Mouse (Mus musculus) heart, adult 2 months (tissue): ENCODE measurements around the gene Cntn2. TPM values are rescaled to one million over a fixed set of nuclear protein-coding genes. Genes with fewer than 3 reads are reported as not detected.

Experiments
- DNase-seq, 2 experiments: peaks; one replicate each; pipeline ENCODE4 v3.0.0; 2021
- H3K27ac ChIP-seq: fragments of 200-600 bp; 2 replicates; pipeline ENCODE4 v1.8.1; 2022
- H3K27me3 ChIP-seq: fragments of 200-500 bp; 2 replicates; pipeline ENCODE4 v1.6.1; 2012; ENCODE audit warnings: mild to moderate bottlenecking, low read length, inconsistent platforms, mixed read lengths; ENCODE audit not compliant: control insufficient read depth, insufficient read depth
- H3K36me3 ChIP-seq: fragments of 200-500 bp; 2 replicates; pipeline ENCODE4 v1.6.1; 2012; ENCODE audit warnings: low read length, inconsistent platforms; ENCODE audit not compliant: control insufficient read depth, insufficient read depth
- H3K4me1 ChIP-seq: fragments of 200-500 bp; 2 replicates; pipeline ENCODE4 v1.6.1; 2011; ENCODE audit warnings: low read length; ENCODE audit not compliant: control insufficient read depth, insufficient read depth
- H3K4me3 ChIP-seq: fragments of 200-600 bp; 2 replicates; pipeline ENCODE4 v1.8.1; 2022
- H3K79me2 ChIP-seq: fragments of 200-500 bp; replicated peaks from 2 replicates; pipeline ENCODE4 v1.6.1; 2012; ENCODE audit warnings: mild to moderate bottlenecking, inconsistent platforms, low read length, moderate library complexity, mixed read lengths; ENCODE audit not compliant: control insufficient read depth, insufficient read depth
- H3K9ac ChIP-seq: fragments of 200-500 bp; 2 replicates; pipeline ENCODE4 v1.6.1; 2012; ENCODE audit warnings: low read depth, mild to moderate bottlenecking, control low read depth, inconsistent platforms, low read length, mixed read lengths
- CTCF ChIP-seq: fragments of 200-600 bp; IDR thresholded peaks from 2 replicates; pipeline ENCODE4 v1.8.1; 2022; ENCODE audit warnings: antibody characterized with exemption, mild to moderate bottlenecking, moderate library complexity
- EP300 ChIP-seq: fragments of 200-500 bp; IDR thresholded peaks from 2 replicates; pipeline ENCODE4 v1.6.1; 2011; ENCODE audit warnings: low read depth, low read length, control low read depth; ENCODE audit not compliant: insufficient read depth
- POLR2A ChIP-seq: fragments of 200-500 bp; IDR thresholded peaks from 2 replicates; pipeline ENCODE4 v1.6.1; 2011; ENCODE audit warnings: mild to moderate bottlenecking, low read depth, low read length, control low read depth; ENCODE audit not compliant: insufficient read depth
- WGBS: fragments of 180-500 bp; shearing (Covaris S2); methylation state at CpG from one replicate; pipeline ENCODE4 v1.1.7; 2018; 5-methylcytosine and 5-hydroxymethylcytosine counted together
- intact Hi-C: fragments of 180-260 bp; cut with DNase I; formaldehyde crosslinking; loops from one replicate; pipeline ENCODE4 v1.15.1; 2025
- long read RNA-seq: library from polyadenylated mRNA; stranded (forward); transcript quantifications from one replicate; pipeline ENCODE4 v2.0.0, GENCODE M21; 2021
- polyA plus RNA-seq: library from polyadenylated mRNA; depleted of rRNA; stranded (reverse); fragments of >200 nt; gene quantifications from 2 replicates; pipeline ENCODE4 v1.2.3, GENCODE M21; 2012; rRNA removed
- total RNA-seq, 2 experiments: library from RNA; stranded (reverse); gene quantifications; 2 replicates each; pipeline ENCODE4 v1.2.3; 2021

The Cntn2 gene
- total RNA-seq = 1 to 10 TPM; 3.5 to 3.8 TPM
- 4.4 and 7.6 TPM in 2 replicates for polyA plus RNA-seq
- long read RNA-seq = 0 reads

DNA sequence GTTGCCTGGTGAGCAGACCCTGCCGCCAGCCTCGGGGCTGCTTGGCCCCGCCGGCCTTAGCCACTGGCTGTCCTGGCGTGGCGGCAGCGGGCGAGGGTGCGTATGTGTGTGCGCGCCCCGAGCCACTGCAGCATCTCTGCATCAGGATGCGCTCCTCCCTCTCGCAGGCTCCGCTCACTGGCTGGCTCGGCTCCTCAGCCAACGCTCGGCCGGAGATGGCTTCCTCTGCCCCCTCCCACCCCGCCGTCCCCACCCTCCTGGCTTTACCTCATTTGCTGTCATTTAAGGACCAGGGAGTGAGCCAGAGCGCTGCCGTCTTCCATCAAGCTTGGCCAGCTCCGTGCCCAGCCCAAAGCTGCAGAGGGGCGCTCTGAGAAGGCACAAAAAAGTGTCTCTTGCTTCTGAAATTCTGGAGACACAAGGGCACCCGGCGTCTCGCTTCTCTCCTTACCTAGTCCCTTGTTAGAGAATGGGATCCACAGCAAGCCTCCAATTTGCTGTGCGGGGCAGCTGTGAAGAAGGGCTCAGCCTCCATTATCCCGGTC, at the start of gene Cntn2:
TSS of gene Cntn2 (minus strand) at position 495 of the 545 bp plus-strand sequence.
- Histone ChIP-seq H3K27me3 (peaks cover 11% of the 10 kb centered on the region; the same call in 1 of the 2 replicates), H3K4me1 (no peaks in the 10 kb centered on the region), H3K4me3 (no peak within 1 kb of the TSS), H3K9ac (no peak within 1 kb of the TSS), H3K79me2 (no peaks in the 10 kb centered on the region), H3K36me3 (no peaks in the 10 kb centered on the region), H3K27ac (no peak within 1 kb of the TSS)
- DNase-seq = no peak
- TF ChIP-seq CTCF (no peak), POLR2A (no peak), EP300 (no peak)
- WGBS = 2% methylated on average over 30 of the region's 30 CpGs
- intact Hi-C loops = no loop called here

DNA sequence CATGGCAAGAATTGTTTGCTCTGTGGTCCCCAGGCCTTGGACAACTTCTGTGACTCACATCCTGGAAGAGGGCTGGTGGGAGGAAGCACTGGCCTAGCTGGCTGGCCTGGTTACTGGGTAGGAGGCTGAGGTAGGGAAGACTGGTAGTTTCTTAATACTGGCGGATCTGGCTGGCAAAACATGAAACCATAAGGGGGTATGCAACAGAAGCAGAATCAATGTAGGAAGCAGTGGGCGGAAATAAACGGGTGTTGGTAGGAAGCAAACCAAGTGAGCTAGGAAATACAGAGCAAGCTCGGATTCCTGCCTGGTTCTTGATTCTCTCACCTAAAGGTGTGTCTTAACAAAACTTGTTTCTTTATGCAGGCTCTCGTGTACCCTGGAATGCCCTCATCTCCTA, 49.1 kb upstream of the Cntn2 start:
- TF ChIP-seq EP300 = no peak
- no peak for TF ChIP-seq CTCF
- TF ChIP-seq POLR2A = no peak
- Histone ChIP-seq H3K27me3 (no peaks in the 10 kb centered on the region; the same call in 1 of the 2 replicates), H3K9ac (no peak overlapping the region), H3K36me3 (no peaks in the 10 kb centered on the region), H3K4me3 (no peak overlapping the region), H3K4me1 (no peaks in the 10 kb centered on the region), H3K79me2 (no peaks in the 10 kb centered on the region), H3K27ac (no peak overlapping the region)
- DNase-seq = no peak
- intact Hi-C loops = loop anchor here (5.0 kb wide), 1 partner anchor 225 kb away; no protein-coding TSS in a partner anchor
- WGBS = 72% methylated on average over 5 of the region's 5 CpGs

DNA sequence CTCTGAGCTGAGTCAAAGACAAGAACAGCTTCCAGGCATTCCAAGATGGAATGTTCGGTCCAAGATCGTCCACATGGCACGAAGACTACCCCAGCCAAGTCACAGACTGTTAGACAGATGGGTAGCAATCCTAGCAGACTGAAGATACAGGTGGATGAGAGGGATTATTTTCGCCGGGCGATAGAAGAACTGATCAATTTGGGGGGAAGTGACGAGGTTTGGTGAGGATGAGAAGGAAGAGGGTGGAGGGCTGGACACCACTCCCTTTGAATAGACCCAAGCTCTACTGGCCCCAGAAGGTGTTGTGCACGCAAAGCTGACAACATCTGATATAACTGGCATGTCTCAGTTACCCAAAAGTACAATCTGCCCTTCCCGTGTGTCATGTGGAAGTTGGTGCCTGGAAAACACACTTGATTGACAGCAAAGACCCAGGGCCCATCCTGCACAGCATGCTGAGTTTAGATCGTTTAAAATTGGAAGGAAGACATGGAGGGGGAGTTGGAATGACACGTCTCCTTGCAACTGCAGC, 48.4 kb upstream of the Cntn2 start:
- WGBS = 78% methylated on average over 11 of the region's 11 CpGs
- no peak overlapping the region for H3K4me3 ChIP-seq
- no peaks in the 10 kb centered on the region; the same call in 1 of the 2 replicates for H3K27me3 ChIP-seq
- no peaks in the 10 kb centered on the region for H3K4me1 ChIP-seq
- no peak overlapping the region for H3K27ac ChIP-seq
- intact Hi-C loops = loop anchor here (5.0 kb wide), 1 partner anchor 224 kb away; no protein-coding TSS in a partner anchor
- no peak for DNase-seq
- H3K9ac ChIP-seq = no peak overlapping the region
- no peaks in the 10 kb centered on the region for H3K79me2 ChIP-seq
- TF ChIP-seq EP300 (no peak), POLR2A (no peak), CTCF (no peak)
- no peaks in the 10 kb centered on the region for H3K36me3 ChIP-seq

DNA sequence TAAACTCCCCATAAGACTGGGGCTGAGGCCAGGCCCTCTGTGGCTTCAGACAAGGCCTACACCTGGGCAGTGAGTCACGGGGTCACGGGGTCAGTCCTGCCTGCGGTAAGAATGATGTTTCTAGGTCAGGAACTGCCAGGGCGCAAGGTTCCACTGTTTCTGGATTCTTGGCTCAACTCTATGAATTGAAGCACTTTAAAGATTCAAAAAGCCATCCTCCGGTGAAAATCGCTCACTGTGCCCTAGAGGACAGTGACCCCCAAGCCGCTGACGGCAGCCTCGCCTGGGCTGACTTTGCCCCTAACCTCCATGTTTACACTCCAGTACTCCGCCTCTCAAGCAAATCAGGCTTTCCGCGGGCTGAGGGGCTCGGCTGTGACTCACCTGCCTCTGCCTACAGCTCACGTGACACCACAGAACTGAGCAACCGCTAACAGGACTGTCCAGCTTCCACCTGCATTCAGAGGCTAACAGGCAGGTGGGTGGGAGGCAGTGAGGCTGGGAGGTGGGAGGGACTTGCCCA, 43.7 kb upstream of the Cntn2 start:
- no peaks in the 10 kb centered on the region for H3K36me3 ChIP-seq
- WGBS = 65% methylated on average over 15 of the region's 15 CpGs
- H3K4me3 ChIP-seq = no peak overlapping the region
- no peak overlapping the region for H3K27ac ChIP-seq
- H3K4me1 ChIP-seq = no peaks in the 10 kb centered on the region
- TF ChIP-seq POLR2A (no peak), CTCF (no peak), EP300 (no peak)
- H3K27me3 ChIP-seq = no peaks in the 10 kb centered on the region
- intact Hi-C loops = no loop called here
- DNase-seq = no peak
- no peak overlapping the region for H3K9ac ChIP-seq
- H3K79me2 ChIP-seq = no peaks in the 10 kb centered on the region

DNA sequence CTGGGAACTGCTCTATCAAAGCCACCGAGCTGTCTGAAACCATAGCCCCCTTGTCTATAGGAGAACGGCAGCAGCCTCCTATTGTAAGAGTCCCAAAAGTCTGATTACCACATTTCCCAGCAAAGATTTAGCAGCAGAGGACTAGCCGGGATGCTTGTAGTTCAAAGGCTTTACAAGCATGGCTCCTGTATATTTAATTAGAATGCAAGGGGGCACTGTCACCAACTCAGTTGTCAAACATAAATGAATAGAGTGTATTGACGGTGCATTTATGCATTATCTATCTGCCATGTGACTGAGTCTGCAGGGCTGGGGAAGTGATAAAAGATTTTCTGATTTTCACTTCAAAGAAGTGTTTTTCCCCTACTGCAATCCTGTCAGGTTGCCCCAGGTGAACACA, 42.3 kb upstream of the Cntn2 start:
- H3K36me3 ChIP-seq = no peaks in the 10 kb centered on the region
- no peaks in the 10 kb centered on the region for H3K27me3 ChIP-seq
- H3K4me1 ChIP-seq = no peaks in the 10 kb centered on the region
- DNase-seq = no peak
- TF ChIP-seq EP300 (no peak), CTCF (no peak), POLR2A (no peak)
- H3K27ac ChIP-seq = no peak overlapping the region
- intact Hi-C loops = no loop called here
- no peaks in the 10 kb centered on the region for H3K79me2 ChIP-seq
- H3K9ac ChIP-seq = no peak overlapping the region
- WGBS = 79% methylated on average over 4 of the region's 4 CpGs
- H3K4me3 ChIP-seq = no peak overlapping the region

DNA sequence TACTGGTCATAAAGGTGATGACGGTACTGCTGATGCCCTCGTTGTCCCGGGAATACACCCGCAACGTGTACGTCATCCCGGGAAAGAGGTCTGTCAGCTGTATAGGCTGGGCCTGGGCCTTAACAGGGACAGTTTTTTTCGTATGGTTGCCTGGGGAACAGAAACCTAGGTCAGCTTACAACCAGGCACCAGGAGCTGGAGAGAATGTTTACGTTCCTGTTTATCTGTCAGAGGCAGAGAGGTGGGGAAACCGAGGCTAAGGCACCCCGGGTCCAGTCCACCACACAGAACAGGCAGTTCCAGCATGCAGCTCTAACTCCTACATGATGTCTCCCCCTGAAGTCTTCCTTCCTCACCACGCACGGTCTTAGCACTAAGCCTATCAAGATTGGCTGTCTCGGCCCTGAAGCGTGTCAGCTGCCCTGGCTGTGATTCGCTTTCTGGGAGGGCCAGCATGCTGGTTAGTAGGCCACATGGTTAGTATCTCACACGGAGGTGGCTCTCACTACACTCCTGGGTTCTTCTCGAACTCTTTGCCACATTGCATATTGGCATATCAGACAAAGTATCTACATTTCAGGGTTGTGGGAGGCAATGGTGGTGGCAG, 40.0 kb upstream of the Cntn2 start:
- Histone ChIP-seq H3K4me3 (no peak overlapping the region), H3K4me1 (no peaks in the 10 kb centered on the region), H3K36me3 (no peaks in the 10 kb centered on the region), H3K79me2 (no peaks in the 10 kb centered on the region), H3K27me3 (no peaks in the 10 kb centered on the region), H3K9ac (no peak overlapping the region), H3K27ac (no peak overlapping the region)
- intact Hi-C loops = no loop called here
- WGBS = 73% methylated on average over 18 of the region's 18 CpGs
- TF ChIP-seq POLR2A = no peak
- TF ChIP-seq EP300 = no peak
- no peak for TF ChIP-seq CTCF
- no peak for DNase-seq
